Mouse (Mus musculus) MEL (cell line): Measurements from ENCODE around the gene Sptssa.

Source experiments
- CHD2 ChIP-seq: IDR thresholded peaks from 2 replicates; pipeline ENCODE4 v1.6.1; 2011; ENCODE audit warnings: low read length, improper control_type of control experiment
- ELF1 ChIP-seq: IDR thresholded peaks from 2 replicates; pipeline ENCODE4 v1.6.1; 2014; ENCODE audit warnings: low read depth, mild to moderate bottlenecking, inconsistent platforms, low read length, improper control_type of control experiment, moderate library complexity
- MXI1 ChIP-seq: IDR thresholded peaks from 2 replicates; pipeline ENCODE4 v1.6.1; 2011; ENCODE audit warnings: mild to moderate bottlenecking, low read depth, low read length, improper control_type of control experiment
- POLR2A ChIP-seq, 2 experiments: IDR thresholded peaks; 2 replicates each; pipeline ENCODE4 v1.6.1; 2011 to 2012; ENCODE audit warnings: low read length in 2 of 2, mild to moderate bottlenecking in 2 of 2, control low read depth in 1 of 2, improper control_type of control experiment in 1 of 2, low read depth in 1 of 2, moderate library complexity in 1 of 2; ENCODE audit not compliant: control insufficient read depth in 1 of 2, insufficient read depth in 1 of 2, poor library complexity in 1 of 2
- UBTF ChIP-seq: IDR thresholded peaks from 2 replicates; pipeline ENCODE4 v1.6.1; 2012; ENCODE audit warnings: low read depth, mild to moderate bottlenecking, inconsistent platforms, low read length, improper control_type of control experiment, moderate library complexity, borderline replicate concordance; ENCODE audit not compliant: insufficient read depth

DNA sequence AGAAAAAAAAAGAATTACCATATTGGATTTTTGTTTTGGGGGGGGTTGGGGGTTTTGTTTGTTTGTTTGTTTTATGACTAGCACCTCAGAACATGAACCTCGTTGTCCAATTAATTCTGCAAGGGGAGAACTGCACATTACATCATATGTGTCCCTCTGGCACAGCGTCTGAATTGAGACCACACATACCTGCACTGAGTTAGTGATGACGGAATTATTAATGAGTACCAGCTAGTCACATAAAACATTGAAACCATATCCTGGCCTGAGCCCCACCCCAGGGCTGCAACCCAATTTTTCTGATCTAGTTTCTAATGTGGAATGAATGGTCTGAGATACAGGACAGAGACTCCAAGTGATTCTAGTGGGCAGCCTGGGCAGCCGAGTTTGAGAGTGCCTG is 59.7 kb downstream of the Sptssa start:
- TF ChIP-seq UBTF (no peak), MXI1 (no peak), CHD2 (no peak), ELF1 (no peak), POLR2A (IDR thresholded peaks at IDR 0.05; ENCODE audit: control insufficient read depth in 1 of 2, insufficient read depth in 1 of 2, low read depth in 1 of 2, low read length in 2 of 2, poor library complexity in 1 of 2) (no peak)
